Mouse (Mus musculus) kidney, embryonic 15.5 days (tissue): ENCODE measurements around the gene Lrrc8d. TPM values are rescaled to one million over a fixed set of nuclear protein-coding genes. Genes with fewer than 3 reads are reported as not detected.

Experiments
- ATAC-seq: fragments of 200-750 bp; cut with Nextera tagmentation; replicated peaks from 2 replicates; pipeline ENCODE4 v1.8.0; 2017; ENCODE audit warnings: moderate TSS enrichment; ENCODE audit not compliant: low FRiP score
- H3K27ac ChIP-seq: fragments of 300-500 bp; sonication (generic); 2 replicates; pipeline ENCODE4 v1.5.1; 2015; ENCODE audit warnings: mild to moderate bottlenecking, inconsistent platforms
- H3K27me3 ChIP-seq: fragments of 300-500 bp; sonication (generic); 2 replicates; pipeline ENCODE4 v1.6.1; 2015; ENCODE audit warnings: inconsistent platforms
- H3K36me3 ChIP-seq: fragments of 300-500 bp; sonication (generic); 2 replicates; pipeline ENCODE4 v1.6.1; 2015; ENCODE audit warnings: inconsistent platforms
- H3K4me1 ChIP-seq: fragments of 300-500 bp; sonication (generic); 2 replicates; pipeline ENCODE4 v1.6.1; 2015; ENCODE audit warnings: inconsistent platforms
- H3K4me2 ChIP-seq: fragments of 300-500 bp; sonication (generic); 2 replicates; pipeline ENCODE4 v1.6.1; 2015; ENCODE audit warnings: moderate library complexity, mild to moderate bottlenecking, inconsistent platforms
- H3K4me3 ChIP-seq: fragments of 300-500 bp; sonication (generic); replicated peaks from 2 replicates; pipeline ENCODE4 v1.5.1; 2015; ENCODE audit warnings: mild to moderate bottlenecking, inconsistent platforms
- H3K9ac ChIP-seq: fragments of 300-500 bp; sonication (generic); 2 replicates; pipeline ENCODE4 v1.6.1; 2015; ENCODE audit warnings: mild to moderate bottlenecking, inconsistent platforms
- H3K9me3 ChIP-seq: fragments of 300-500 bp; sonication (generic); replicated peaks from 2 replicates; pipeline ENCODE4 v1.6.1; 2016; ENCODE audit warnings: inconsistent platforms
- WGBS: fragments of 180-500 bp; shearing (Covaris S2); methylation state at CpG from one replicate; pipeline ENCODE4 v1.1.7; 2015; ENCODE audit warnings: mixed read lengths; 5-methylcytosine and 5-hydroxymethylcytosine counted together
- polyA plus RNA-seq: library from polyadenylated mRNA; unstranded; fragments of >200 nt; fragmentation: Nextera tagmentation; extraction: Ambion mirVana; gene quantifications from 2 replicates; pipeline ENCODE4 v1.2.1, GENCODE M21; 2015

The Lrrc8d gene
- polyA plus RNA-seq, 1 experiment from 2014 or later, result 32.2 TPM

DNA sequence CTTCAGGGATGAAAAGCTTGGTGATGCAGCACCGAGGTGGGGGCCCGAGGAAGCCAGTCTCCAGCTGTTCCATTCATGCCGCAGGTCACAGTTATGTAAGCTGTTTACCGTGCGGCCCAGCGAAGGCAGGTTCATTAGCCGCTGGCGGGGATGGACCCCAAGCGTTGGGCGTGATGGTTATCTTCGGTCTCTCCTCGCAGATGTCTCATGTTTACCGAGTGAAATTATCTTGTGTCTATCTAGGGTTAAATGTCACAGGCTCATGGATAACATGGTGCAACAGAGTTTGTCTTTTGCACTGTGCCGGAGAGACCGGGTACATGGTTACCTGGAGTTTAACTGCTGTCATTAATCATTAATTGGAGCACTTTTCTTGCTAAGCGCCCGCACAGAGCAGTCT, 58.2 kb downstream of the Lrrc8d start:
- Histone ChIP-seq H3K36me3 (no peaks in the 10 kb centered on the region), H3K4me2 (peak overlapping the region; percentile 17; the same call in 1 of the 2 replicates), H3K27me3 (no peaks in the 10 kb centered on the region), H3K9ac (no peak overlapping the region), H3K9me3 (no peaks in the 10 kb centered on the region), H3K27ac (peak overlapping the region; percentile 47; the same call in 1 of the 2 replicates), H3K4me1 (peaks cover 60% of the 10 kb centered on the region), H3K4me3 (no peak overlapping the region)
- ATAC-seq, result peak; percentile 60
- whole genome bisulfite sequencing, result 53% methylated on average over 17 of the region's 17 CpGs

GRCm38 (mm10) chr5:105758866-105759265, 59.1 kb downstream of the Lrrc8d start:
- Histone ChIP-seq H3K27ac (peak overlapping the region; percentile 19; the same call in 1 of the 2 replicates), H3K9me3 (no peaks in the 10 kb centered on the region), H3K9ac (no peak overlapping the region), H3K4me2 (no peak overlapping the region), H3K27me3 (no peaks in the 10 kb centered on the region), H3K4me1 (peaks cover 56% of the 10 kb centered on the region), H3K4me3 (no peak overlapping the region), H3K36me3 (no peaks in the 10 kb centered on the region)
- no peak for ATAC-seq
- 81% methylated on average over 9 of the region's 9 CpGs for WGBS

DNA sequence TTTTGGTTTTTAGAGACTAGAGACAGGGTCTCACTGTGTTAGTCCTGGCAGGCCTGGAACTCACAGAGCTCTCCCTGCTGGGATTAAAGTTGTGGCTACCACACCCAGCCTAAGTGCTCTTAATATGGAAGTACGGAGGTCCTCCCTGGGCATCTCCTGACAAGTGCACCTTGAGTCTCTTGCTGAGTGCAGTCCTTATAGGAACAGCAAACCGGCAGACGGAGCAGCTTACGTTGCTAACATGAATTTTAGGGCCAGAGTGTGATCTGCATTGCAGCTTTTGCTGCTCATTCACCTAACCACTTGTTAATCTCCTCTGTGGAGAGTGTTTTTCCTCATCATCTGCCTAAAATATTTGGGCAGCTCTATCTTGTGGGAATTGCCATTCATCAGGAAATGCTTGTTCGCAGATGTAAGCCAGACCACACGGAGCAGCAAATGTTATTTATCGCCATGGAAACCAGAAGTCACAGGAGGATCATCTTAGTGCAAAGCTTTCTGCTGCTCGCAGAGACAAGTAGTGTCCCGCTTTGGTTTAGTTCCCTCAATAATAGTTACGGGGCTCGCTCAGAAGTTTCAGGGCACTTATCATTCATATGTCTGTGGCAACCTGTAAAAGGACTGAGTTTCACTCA, 62.2 kb downstream of the Lrrc8d start:
- Histone ChIP-seq H3K36me3 (peaks cover 9% of the 10 kb centered on the region), H3K4me2 (no peak overlapping the region), H3K9ac (no peak overlapping the region), H3K27me3 (no peaks in the 10 kb centered on the region), H3K4me3 (no peak overlapping the region), H3K4me1 (peaks cover 38% of the 10 kb centered on the region), H3K9me3 (no peaks in the 10 kb centered on the region), H3K27ac (no peak overlapping the region)
- ATAC-seq, result no peak
- 55% methylated on average over 11 of the region's 11 CpGs for WGBS

GRCm38 (mm10) chr5:105764369-105764768, 64.6 kb downstream of the Lrrc8d start:
- 94% methylated on average over 10 of the region's 10 CpGs for WGBS
- Histone ChIP-seq H3K27me3 (no peaks in the 10 kb centered on the region), H3K36me3 (peaks cover 9% of the 10 kb centered on the region), H3K4me3 (no peak overlapping the region), H3K9me3 (no peaks in the 10 kb centered on the region), H3K4me2 (no peak overlapping the region), H3K4me1 (peaks cover 24% of the 10 kb centered on the region), H3K27ac (no peak overlapping the region), H3K9ac (no peak overlapping the region)
- ATAC-seq, result no peak

- WGBS, result 76% methylated on average over 5 of the region's 5 CpGs
- H3K9me3 ChIP-seq, result no peaks in the 10 kb centered on the region
- no peaks in the 10 kb centered on the region for H3K27me3 ChIP-seq
- H3K4me1 ChIP-seq, result peaks cover 24% of the 10 kb centered on the region
- H3K4me3 ChIP-seq, result no peak overlapping the region
- no peak overlapping the region for H3K27ac ChIP-seq
- no peak overlapping the region for H3K9ac ChIP-seq
- H3K4me2 ChIP-seq, result no peak overlapping the region
- no peak for ATAC-seq
- H3K36me3 ChIP-seq, result peaks cover 9% of the 10 kb centered on the region
Measured at GRCm38 (mm10) chr5:105765386-105765785, 65.6 kb downstream of the Lrrc8d start.

DNA sequence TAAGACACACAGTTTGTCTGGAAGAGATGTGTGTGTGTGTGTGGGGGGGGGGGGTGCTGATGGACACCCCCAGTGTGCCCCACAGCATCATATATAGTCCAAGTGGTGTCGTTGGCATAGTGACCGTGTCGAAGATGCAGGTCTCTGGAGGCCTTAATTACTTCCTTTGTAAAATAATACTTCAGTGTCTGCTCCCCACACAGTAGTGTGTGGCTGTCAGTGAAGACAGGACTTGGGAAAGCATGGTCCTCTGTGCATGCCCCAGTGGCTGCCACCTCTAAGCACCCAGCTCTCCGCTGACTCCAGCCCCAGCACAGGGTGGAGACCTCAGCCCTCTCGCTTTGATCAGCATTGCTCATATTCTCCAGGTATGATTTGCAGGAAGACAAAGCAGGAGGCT, 76.6 kb downstream of the Lrrc8d start:
- H3K4me2 ChIP-seq, result 0 out of 2 replicates have a peak overlapping the region, but pooled peaks have one; percentile 7
- ATAC-seq, result peak; percentile 59; the same call in 1 of the 2 replicates
- H3K27me3 ChIP-seq, result no peaks in the 10 kb centered on the region
- no peaks in the 10 kb centered on the region for H3K9me3 ChIP-seq
- no peak overlapping the region for H3K4me3 ChIP-seq
- no peak overlapping the region for H3K9ac ChIP-seq
- H3K36me3 ChIP-seq, result no peaks in the 10 kb centered on the region
- peak overlapping the region; percentile 63 for H3K27ac ChIP-seq
- peaks cover 28% of the 10 kb centered on the region for H3K4me1 ChIP-seq
- 36% methylated on average over 5 of the region's 5 CpGs for WGBS

- H3K4me3 ChIP-seq, result no peak overlapping the region
- peak overlapping the region; percentile 63 for H3K27ac ChIP-seq
- peak; percentile 72 for ATAC-seq
- 31% methylated on average over 12 of the region's 12 CpGs for WGBS
- H3K4me2 ChIP-seq, result peak overlapping the region; percentile 7; the same call in 1 of the 2 replicates
- no peaks in the 10 kb centered on the region for H3K27me3 ChIP-seq
- no peak overlapping the region for H3K9ac ChIP-seq
- peaks cover 35% of the 10 kb centered on the region for H3K4me1 ChIP-seq
- no peaks in the 10 kb centered on the region for H3K9me3 ChIP-seq
- no peaks in the 10 kb centered on the region for H3K36me3 ChIP-seq
Measured at GRCm38 (mm10) chr5:105776978-105777593, 77.3 kb downstream of the Lrrc8d start.

- H3K9me3 ChIP-seq, result no peaks in the 10 kb centered on the region
- H3K36me3 ChIP-seq, result no peaks in the 10 kb centered on the region
- H3K4me2 ChIP-seq, result 0 out of 2 replicates have a peak overlapping the region, but pooled peaks have one; percentile 7
- H3K4me1 ChIP-seq, result peaks cover 35% of the 10 kb centered on the region
- H3K27me3 ChIP-seq, result no peaks in the 10 kb centered on the region
- no peak overlapping the region for H3K4me3 ChIP-seq
- H3K9ac ChIP-seq, result no peak overlapping the region
- peak overlapping the region; percentile 63 for H3K27ac ChIP-seq
- WGBS, result 40% methylated on average over 8 of the region's 8 CpGs
- peak; percentile 4; the same call in 1 of the 2 replicates for ATAC-seq
Measured at GRCm38 (mm10) chr5:105777645-105778044, 77.9 kb downstream of the Lrrc8d start.

DNA sequence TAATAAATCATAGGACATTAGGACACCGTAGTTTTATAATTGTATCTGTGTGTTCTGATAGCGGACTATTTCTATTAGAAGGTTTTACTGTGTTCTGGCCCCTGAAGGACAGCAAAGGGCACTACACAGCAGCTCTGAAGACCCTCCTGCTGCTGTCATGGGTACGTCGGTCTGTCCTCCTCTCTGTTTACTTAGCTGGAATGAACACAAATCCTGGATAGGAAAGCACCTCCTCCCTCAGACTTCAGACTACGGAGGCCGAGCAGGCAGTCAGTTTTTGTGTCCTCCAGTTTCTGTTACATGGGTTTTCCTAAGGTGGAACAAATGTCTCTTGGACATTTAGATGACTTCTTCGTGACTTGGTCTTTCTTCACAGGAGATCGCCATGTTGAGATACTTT, 78.4 kb downstream of the Lrrc8d start:
- peaks cover 35% of the 10 kb centered on the region for H3K4me1 ChIP-seq
- 52% methylated on average over 8 of the region's 8 CpGs for WGBS
- H3K9ac ChIP-seq, result no peak overlapping the region
- H3K27me3 ChIP-seq, result no peaks in the 10 kb centered on the region
- H3K36me3 ChIP-seq, result no peaks in the 10 kb centered on the region
- ATAC-seq, result peak; percentile 4; the same call in 1 of the 2 replicates
- no peaks in the 10 kb centered on the region for H3K9me3 ChIP-seq
- no peak overlapping the region for H3K4me3 ChIP-seq
- no peak overlapping the region for H3K4me2 ChIP-seq
- H3K27ac ChIP-seq, result peak overlapping the region; percentile 7; the same call in 1 of the 2 replicates

DNA sequence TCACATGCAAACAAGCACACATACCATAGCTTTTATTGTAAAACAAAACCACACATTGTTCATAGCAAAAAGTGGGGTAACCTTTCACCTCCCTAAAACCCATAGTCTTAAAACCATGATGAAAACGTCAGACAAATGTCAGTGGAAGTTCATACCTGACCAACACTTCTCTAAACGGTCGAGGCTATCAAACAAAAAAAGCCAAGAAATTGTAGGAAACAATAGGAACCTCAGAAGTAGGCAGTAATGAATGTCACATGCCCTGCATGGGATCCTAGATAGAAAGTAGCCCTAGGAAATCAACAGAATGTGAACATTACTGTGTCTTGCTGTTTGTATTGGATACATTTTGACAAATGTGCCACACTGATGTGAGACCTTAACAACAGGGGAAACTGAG, 79.0 kb downstream of the Lrrc8d start:
- H3K9ac ChIP-seq, result no peak overlapping the region
- no peak overlapping the region for H3K27ac ChIP-seq
- no peaks in the 10 kb centered on the region for H3K9me3 ChIP-seq
- H3K4me2 ChIP-seq, result no peak overlapping the region
- H3K27me3 ChIP-seq, result no peaks in the 10 kb centered on the region
- no peaks in the 10 kb centered on the region for H3K36me3 ChIP-seq
- peaks cover 35% of the 10 kb centered on the region for H3K4me1 ChIP-seq
- 49% methylated on average over 3 of the region's 3 CpGs for WGBS
- no peak overlapping the region for H3K4me3 ChIP-seq
- no peak for ATAC-seq

DNA sequence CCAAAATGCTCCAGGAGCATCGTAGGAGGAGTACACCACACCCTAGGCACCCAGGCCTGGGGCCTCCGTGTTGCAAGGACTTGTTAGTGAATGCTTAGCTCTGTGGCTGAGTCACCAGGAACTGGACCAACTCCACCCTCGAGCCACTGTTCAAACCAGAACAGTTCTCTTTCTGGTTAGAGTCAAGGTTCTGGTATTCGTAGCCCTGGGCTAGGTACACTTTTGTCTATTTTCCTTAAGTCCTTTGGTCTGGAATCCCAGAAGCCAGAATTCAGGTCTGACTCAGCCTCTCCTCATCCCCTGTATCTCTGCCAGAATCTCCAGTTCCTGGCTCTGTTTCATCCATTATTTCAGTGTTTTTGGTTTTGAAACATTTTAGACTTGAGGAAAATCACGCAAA, 79.6 kb downstream of the Lrrc8d start:
- H3K4me2 ChIP-seq, result no peak overlapping the region
- no peak overlapping the region for H3K4me3 ChIP-seq
- H3K36me3 ChIP-seq, result no peaks in the 10 kb centered on the region
- H3K27ac ChIP-seq, result no peak overlapping the region
- no peak overlapping the region for H3K9ac ChIP-seq
- no peaks in the 10 kb centered on the region for H3K27me3 ChIP-seq
- ATAC-seq, result no peak
- peaks cover 37% of the 10 kb centered on the region for H3K4me1 ChIP-seq
- 83% methylated on average over 5 of the region's 5 CpGs for WGBS
- H3K9me3 ChIP-seq, result no peaks in the 10 kb centered on the region

- no peak overlapping the region for H3K9ac ChIP-seq
- H3K36me3 ChIP-seq, result no peaks in the 10 kb centered on the region
- no peaks in the 10 kb centered on the region for H3K9me3 ChIP-seq
- no peaks in the 10 kb centered on the region for H3K27me3 ChIP-seq
- no peak for ATAC-seq
- no peak overlapping the region for H3K27ac ChIP-seq
- WGBS, result 95% methylated on average over 13 of the region's 13 CpGs
- peaks cover 54% of the 10 kb centered on the region for H3K4me1 ChIP-seq
- no peak overlapping the region for H3K4me2 ChIP-seq
- no peak overlapping the region for H3K4me3 ChIP-seq
Measured at GRCm38 (mm10) chr5:105783848-105784247, 84.1 kb downstream of the Lrrc8d start.
